Mouse (Mus musculus) v-Abl transformed pro-B cells (cell line): ENCODE results near the gene Gm20661.
"Not testable (repeated sequence)": the region's sequence is repeated elsewhere in the genome, so short reads cannot be mapped to it uniquely, and the experiment has no call there.

Source experiments
- in situ Hi-C, 2 experiments: fragments of 400-800 bp; cut with MboI; formaldehyde crosslinking; loops; one replicate each; pipeline ENCODE4 v1.15.1; 2025; ENCODE audit not compliant: unreplicated experiment in 2 of 2

Gm20661 gene

GRCm38 (mm10) chr9:107994464-107994863 lies 11.6 kb downstream of the Gm20661 start:
- in situ Hi-C loops: no loop called here

DNA sequence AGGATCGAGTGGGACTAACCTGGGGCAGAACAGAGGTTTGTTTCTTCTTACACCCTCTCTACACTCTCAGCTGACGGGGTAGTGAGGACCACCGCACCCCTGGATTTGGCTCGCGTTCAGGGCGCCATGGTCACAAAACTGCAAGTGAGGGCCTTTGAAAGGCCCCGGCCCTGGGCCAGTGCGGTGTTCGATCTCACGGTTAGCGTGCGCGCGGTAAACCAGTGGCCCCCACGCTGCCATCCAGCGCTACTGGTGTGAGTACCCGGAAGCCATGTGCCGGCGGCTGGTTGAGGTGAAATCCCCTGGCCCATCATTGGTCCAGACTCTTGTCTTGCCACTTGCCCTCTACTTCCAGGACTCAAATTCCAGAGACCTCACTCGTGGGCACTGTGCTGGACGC lies 12.7 kb downstream of the Gm20661 start:
- in situ Hi-C loops: loop anchor here (5.0 kb wide), 1 partner anchor 33 kb away; no protein-coding TSS in a partner anchor

- in situ Hi-C loops: loop anchor here (5.0 kb wide), 1 partner anchor 34 kb away; no protein-coding TSS in a partner anchor
Observed at GRCm38 (mm10) chr9:107996049-107996448, 13.2 kb downstream of the Gm20661 start, which contains the start of gene Gm20662. Gm20662 (plus strand) TSS chr9:107996349.

- in situ Hi-C loops: no loop called here
Observed at GRCm38 (mm10) chr9:108001922-108002770, 19.3 kb downstream of the Gm20661 start, which contains the start of gene Ip6k1. Ip6k1 (plus strand) TSS chr9:108002501.

DNA sequence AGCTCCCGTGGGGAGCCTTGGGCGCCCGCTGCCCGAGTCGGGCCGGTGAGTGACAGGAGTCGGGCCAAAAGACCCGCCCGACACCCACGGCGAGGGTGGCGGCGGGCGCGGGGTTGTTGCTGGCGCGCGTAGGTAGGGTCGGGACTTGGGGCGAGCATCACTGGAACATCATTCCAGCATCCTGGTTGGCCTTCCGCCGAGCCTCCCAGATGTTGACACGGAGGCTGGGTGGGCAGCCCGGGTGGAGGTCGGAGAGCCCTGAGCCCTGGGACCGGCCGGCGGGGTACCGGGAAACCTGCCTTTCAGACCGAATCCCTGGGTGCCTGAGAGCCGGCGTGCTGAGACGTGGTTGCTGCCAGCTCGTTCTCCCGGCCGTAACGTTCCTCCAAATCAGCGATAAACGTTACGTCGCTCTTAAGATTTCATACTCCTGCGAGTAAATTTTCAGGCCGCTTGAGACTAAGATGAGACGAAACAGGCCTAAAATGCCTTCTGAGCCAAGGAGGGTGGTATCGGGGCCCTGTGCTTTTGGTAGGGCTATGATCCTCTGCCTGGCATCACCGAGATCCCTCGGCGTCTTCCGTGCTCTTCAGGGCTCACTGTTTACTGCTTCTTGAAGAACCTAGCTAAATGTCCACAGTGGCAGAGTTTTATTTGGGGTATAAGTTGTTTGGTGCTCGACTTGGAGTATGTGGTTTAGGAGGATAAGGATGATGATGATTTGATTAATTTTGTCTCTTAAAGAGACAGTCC lies 20.1 kb downstream of the Gm20661 start:
- in situ Hi-C loops: no loop called here

- in situ Hi-C loops: no loop called here
Observed at GRCm38 (mm10) chr9:108003531-108003890, 20.7 kb downstream of the Gm20661 start.

- in situ Hi-C loops: loop anchor here in 1 of 2 experiments (5.0 kb wide), 1 partner anchor 39 kb away; the partner anchor contains the start of gene Gmppb
Observed at GRCm38 (mm10) chr9:108008041-108008440, 25.2 kb downstream of the Gm20661 start.

GRCm38 (mm10) chr9:108010385-108010784 lies 27.5 kb downstream of the Gm20661 start:
- in situ Hi-C loops: no loop called here

GRCm38 (mm10) chr9:108013577-108013976 lies 30.7 kb downstream of the Gm20661 start:
- in situ Hi-C loops: not testable (repeated sequence)

GRCm38 (mm10) chr9:108017127-108017526 lies 34.3 kb downstream of the Gm20661 start:
- in situ Hi-C loops: no loop called here

DNA sequence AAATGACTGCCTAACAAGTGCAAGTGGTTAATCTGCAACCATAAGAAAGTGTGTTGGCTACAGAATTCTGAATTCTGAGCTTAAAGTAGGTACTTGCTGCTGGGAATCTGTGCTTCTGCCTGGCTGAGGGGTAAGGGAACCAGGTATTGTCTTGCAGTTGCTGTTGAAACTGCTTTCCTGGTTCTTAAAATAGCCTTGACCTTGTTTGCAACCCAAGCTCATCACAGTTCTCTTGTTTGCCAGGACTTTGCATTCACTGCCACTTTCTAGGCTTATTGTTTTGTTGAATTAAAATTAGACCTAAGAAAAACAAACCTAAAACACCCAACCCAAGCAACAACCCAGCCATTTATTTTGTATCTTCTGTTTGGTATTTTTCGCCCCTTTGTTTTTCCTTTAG lies 37.9 kb downstream of the Gm20661 start:
- in situ Hi-C loops: no loop called here

DNA sequence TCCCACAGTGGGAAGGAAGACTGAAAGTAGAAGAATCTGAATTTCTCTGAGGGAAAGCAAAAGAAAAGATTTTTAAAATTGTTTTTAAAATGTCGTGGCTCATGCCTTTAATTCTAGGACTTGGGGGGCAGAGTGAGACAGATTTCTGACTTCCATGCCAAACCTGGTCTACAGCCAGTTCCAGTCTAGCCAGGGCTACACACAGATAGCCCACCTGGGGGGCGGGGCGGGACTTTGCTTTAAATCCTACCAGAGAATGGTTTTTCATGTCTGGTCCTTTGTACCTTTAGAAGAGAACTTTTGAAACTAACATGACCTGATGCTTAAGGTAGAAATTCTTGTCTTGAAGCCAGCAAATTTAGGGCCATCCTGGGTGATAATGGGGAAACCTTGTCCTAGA lies 40.4 kb downstream of the Gm20661 start:
- in situ Hi-C loops: no loop called here

DNA sequence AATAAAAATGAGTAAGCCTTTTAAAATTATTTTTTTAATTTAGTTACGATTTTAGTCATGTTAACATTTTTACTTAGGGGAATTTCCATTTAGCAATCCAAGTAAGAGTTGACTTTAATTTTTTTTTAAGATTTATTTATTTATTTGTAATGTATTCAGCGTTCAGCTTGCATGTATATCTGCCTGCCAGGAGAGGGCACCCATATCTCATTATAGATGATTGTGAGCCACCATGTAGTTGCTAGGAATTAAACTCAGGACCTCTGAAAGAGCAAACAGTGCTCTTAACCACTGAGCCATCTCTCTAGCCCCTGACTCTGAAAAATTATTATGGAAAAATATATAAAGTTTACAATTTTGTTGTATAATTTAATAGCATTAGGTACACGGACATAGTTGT lies 43.7 kb downstream of the Gm20661 start:
- in situ Hi-C loops: no loop called here

- in situ Hi-C loops: no loop called here
Observed at GRCm38 (mm10) chr9:108027867-108028266, 45.0 kb downstream of the Gm20661 start.

DNA sequence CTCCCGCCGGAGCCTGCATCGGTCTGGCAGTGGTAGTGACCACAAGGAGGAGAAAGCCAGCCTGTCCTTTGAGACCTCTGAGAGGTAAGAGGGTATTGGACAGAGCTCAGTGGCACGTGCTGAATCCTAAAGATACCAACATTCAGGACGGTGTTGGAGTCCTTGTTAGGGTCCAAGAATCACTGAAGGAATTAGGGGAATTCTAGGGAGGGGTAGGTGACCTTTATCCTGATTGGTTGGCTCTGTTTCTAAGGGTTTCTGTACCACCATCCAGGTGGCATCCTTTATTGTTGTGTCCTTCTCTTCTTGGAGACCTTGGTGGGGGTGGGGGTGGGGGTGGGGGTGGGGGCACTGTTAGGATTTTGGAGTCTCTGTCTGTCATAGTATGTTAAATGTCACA lies 49.3 kb downstream of the Gm20661 start:
- in situ Hi-C loops: no loop called here

DNA sequence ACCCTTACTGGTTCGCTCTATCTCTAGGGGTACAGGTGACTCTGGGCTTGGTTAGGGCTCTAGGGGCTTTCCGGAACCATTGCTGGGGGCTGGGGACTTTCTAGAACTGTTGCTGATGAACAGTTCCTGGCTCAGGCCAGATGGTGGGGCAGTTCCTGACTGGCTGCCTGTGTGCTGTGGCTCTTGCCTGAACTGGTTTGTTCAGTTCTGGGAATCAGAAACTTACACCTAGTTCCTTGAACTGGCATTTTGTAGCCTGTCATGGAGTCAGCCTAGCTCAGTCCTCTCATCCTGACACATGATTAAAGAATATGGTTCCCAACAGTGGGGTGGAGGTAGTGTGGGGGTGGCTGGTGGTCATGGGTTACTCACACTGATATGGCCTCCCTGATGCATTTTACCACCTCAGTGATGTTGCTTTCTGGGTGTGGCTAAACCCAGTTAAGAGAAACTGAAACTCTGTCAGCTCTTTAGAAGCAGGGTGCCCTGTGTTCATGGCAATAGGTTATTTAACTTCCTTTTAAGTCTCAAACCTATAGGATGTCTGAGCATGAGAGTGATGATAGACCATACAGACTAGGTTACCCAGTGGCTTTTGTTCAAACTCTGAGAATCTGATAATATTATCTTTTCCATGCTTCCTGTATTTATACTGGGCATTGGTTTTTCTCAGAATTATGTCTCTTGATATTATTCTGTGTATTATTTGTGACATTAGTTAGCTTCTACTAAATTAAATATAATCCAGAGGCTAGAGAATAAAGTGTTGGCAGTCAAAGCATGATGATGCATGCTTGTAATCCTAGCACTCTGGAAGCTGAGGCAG lies 52.7 kb downstream of the Gm20661 start:
- in situ Hi-C loops: no loop called here
